Comparison of ENCODE assay signal across 21 mouse cellular contexts in the genomic region with DNA sequence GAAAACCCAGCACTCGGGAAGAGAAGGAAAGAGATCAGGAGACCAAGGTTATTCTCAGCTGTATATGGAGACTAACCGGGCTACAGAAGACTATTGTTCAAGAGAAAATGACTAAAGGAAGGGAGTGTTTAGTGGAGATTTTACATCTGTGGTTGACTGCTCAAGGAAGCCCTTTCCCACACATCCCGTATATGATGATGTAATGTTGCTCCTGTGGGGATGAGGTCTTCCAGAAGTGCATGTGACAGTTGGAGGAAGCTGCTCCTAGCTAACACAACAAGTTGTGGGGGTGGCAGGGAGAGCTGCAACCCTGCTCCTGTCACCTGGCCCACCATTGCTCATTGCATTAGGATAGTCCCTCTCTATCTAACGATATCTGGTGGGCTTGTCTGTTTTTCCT. TPM values are rescaled to one million over a fixed set of nuclear protein-coding genes. Genes with fewer than 3 reads are reported as not detected.
DNase-seq lines count a peak whose midpoint lies in the region; ATAC-seq lines count a peak whose summit lies in the region.
"Had no signal": no experiment of that assay in that cellular context is flagged by ENCODE, and none has a peak within 500 bp of the region (broad histone marks: within the 10 kb centered on the region; RNA-seq: fewer than 3 reads in every experiment).

No protein-coding gene starts in this region.

- intact Hi-C loops in heart, postnatal 36 days (cut with DNase I): loop anchor here (5.0 kb wide), 1 partner anchor 50 kb away; a partner anchor contains a TSS

- H3K4me2 ChIP-seq in heart, embryonic 14.5 days (ENCODE audit: low read length): no peak overlapping the region
- H3K4me2 ChIP-seq: embryonic facial prominence, embryonic 13.5 days; forebrain, embryonic 13.5 days; hindbrain, embryonic 14.5 days; intestine, embryonic 15.5 days had no signal

- H3K27ac ChIP-seq in heart, embryonic 14.5 days (replicated peaks in 1 of 2; ENCODE audit: control insufficient read depth in 1 of 2, insufficient read depth in 1 of 2, low read depth in 2 of 2, low read length in 2 of 2): peak overlapping the region; percentile 82 to 88
- H3K27ac ChIP-seq: embryonic facial prominence, embryonic 13.5 days; forebrain, embryonic 13.5 days; gastrocnemius, adult 2 months; hindbrain, embryonic 10.5 days; hindbrain, embryonic 14.5 days; intestine, embryonic 15.5 days had no signal

- no peak overlapping the region for H3K4me3 ChIP-seq in heart, embryonic 14.5 days (ENCODE audit: control insufficient read depth in 1 of 2, insufficient read depth in 1 of 2, low read depth in 1 of 2, low read length in 2 of 2)
- H3K4me3 ChIP-seq in megakaryocyte, embryonic 14.5 days (replicated peaks): peak overlapping the region; percentile 20
- H3K4me3 ChIP-seq: embryonic facial prominence, embryonic 13.5 days; forebrain, embryonic 13.5 days; gastrocnemius, adult 2 months; hindbrain, embryonic 10.5 days; intestine, embryonic 15.5 days had no signal

- H3K27me3 ChIP-seq in heart, embryonic 14.5 days (ENCODE audit: control insufficient read depth, insufficient read depth, low read length): no peaks in the 10 kb centered on the region
- H3K27me3 ChIP-seq in megakaryocyte, embryonic 14.5 days (replicated peaks): peaks cover 1% of the 10 kb centered on the region
- H3K27me3 ChIP-seq: embryonic facial prominence, embryonic 13.5 days; forebrain, embryonic 13.5 days; intestine, embryonic 15.5 days had no signal

- DNase-seq in heart, postnatal 36 days: no peak
- peak; percentile 24 for DNase-seq in adipocyte (ENCODE audit: low spot score)
- no peak for DNase-seq in frontal cortex, postnatal 10 days (ENCODE audit: low spot score in 2 of 2)
- no peak for DNase-seq in neural tube, embryonic 10.5 days (ENCODE audit: extremely low spot score, low spot score)
- DNase-seq: adrenal gland, postnatal 25 days; cerebellum, adult 18-20 months; cerebellum, adult 9-11 months; cerebellum, postnatal 36 days; forebrain, postnatal 0 days; gastrocnemius, adult 2 months; gastrocnemius, postnatal 36 days; kidney, adult 18-20 months had no signal

- H3K9ac ChIP-seq in heart, embryonic 14.5 days (ENCODE audit: low read length): no peak overlapping the region
- H3K9ac ChIP-seq: embryonic facial prominence, embryonic 13.5 days; forebrain, embryonic 13.5 days; forebrain, postnatal 0 days; hindbrain, embryonic 14.5 days; intestine, embryonic 15.5 days had no signal

- no peaks in the 10 kb centered on the region for H3K36me3 ChIP-seq in heart, embryonic 14.5 days (ENCODE audit: control insufficient read depth, insufficient read depth, low read length)
- H3K36me3 ChIP-seq in megakaryocyte, embryonic 14.5 days (replicated peaks; ENCODE audit: low read length): no peaks in the 10 kb centered on the region
- H3K36me3 ChIP-seq: embryonic facial prominence, embryonic 13.5 days; hindbrain, embryonic 10.5 days; intestine, embryonic 15.5 days had no signal

- no peak for ATAC-seq in heart, embryonic 14.5 days (ENCODE audit: insufficient number of reproducible peaks, insufficient read depth, low FRiP score, low read depth)
- ATAC-seq in megakaryocyte, adult 5-6 weeks (ENCODE audit: poor library complexity, severe bottlenecking): no peak
- ATAC-seq: activated CD4-positive, CD25-positive, alpha-beta regulatory T cell, adult 4 months; forebrain, embryonic 13.5 days; forebrain, postnatal 0 days; intestine, embryonic 15.5 days had no signal

- H3K4me1 ChIP-seq in heart, embryonic 14.5 days (ENCODE audit: control insufficient read depth in 2 of 2, insufficient read depth in 2 of 2, low read length in 2 of 2): peaks cover 16 to 33% of the 10 kb centered on the region in 2 experiments
- peaks cover 40% of the 10 kb centered on the region for H3K4me1 ChIP-seq in megakaryocyte, embryonic 14.5 days
- H3K4me1 ChIP-seq: embryonic facial prominence, embryonic 13.5 days; forebrain, embryonic 13.5 days; hindbrain, embryonic 10.5 days had no signal

- 0 out of 2 replicates have a peak, but pooled peaks cover 3% of the 10 kb centered on the region for H3K9me3 ChIP-seq in heart, embryonic 14.5 days (ENCODE audit: control insufficient read depth, low read length)
- H3K9me3 ChIP-seq in megakaryocyte, embryonic 14.5 days: peaks cover 8% of the 10 kb centered on the region
- H3K9me3 ChIP-seq: embryonic facial prominence, embryonic 13.5 days; forebrain, embryonic 13.5 days; hindbrain, embryonic 10.5 days; intestine, embryonic 15.5 days had no signal

- WGBS in heart, embryonic 14.5 days: 72% methylated on average over 4 of the region's 4 CpGs

RNA-seq across cellular contexts. Expression of a gene that starts 49.4 kb away (rescaled TPM):
- 3.8 and 5.6 TPM in 2 replicates for polyA plus RNA-seq in heart, embryonic 14.5 days (2014; fragmentation: Nextera tagmentation; extraction: Ambion mirVana)
- total RNA-seq in heart, postnatal 36 days (2021): 10 to 100 TPM; 13.0 to 14.1 TPM
- polyA plus RNA-seq in megakaryocyte, embryonic 14.5 days (2012; ENCODE audit: insufficient read depth, low replicate concordance): 11.9 and 45.6 TPM in 2 replicates
- 3.8 and 7.4 TPM in 2 replicates for total RNA-seq in megakaryocyte, adult 5-6 weeks (2015)
- 6.2 and 9.0 TPM in 2 replicates for total RNA-seq in megakaryocyte, adult 5-6 weeks (2017)
